Mouse (Mus musculus): ENCODE measurements around the gene Gm17660. TPM values are rescaled to one million over a fixed set of nuclear protein-coding genes. Genes with fewer than 3 reads are reported as not detected.

The Gm17660 gene
- polyA plus RNA-seq, 1 experiment: not detected

DNA sequence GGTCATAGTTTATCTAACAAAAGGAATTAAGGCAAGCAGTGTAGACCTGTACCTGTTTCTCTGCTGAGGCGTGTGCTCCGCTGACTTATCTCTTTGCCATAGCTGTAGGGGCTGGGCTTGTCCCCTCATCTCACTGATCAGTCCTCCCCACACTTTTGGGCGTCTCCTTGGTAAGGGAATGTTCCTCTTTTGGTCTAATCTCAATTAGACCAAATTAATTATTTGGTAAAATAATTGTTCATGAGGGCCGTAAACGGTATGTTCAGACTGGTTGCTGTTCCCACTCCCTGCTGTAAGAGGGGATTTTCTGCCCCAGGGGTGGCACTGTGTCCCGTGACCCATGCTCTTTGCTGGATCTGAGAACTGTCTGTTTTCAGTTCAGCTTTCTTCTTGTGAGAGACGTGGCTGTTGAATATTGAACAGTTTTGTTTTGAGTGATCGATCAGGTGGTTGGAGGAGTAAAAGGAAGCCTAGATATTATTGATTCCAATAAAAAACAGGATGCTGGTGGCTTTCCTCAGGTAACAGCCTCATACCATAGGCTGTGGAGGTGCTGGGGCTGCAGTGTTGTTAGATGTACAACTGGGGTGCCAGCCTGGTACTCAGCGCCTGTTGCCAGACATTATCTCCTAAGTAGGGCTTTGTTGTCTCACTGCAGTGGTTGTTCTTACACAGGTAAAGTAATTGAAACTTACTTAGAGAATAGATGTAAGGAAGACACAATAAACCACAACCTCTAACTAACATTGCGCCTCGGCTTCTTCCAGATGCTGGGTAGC is 14.4 kb downstream of the Gm17660 start:
- Histone ChIP-seq H3K4me3 (ENCODE audit: insufficient read depth, low read length) (no peak overlapping the region), H3K27ac (ENCODE audit: insufficient read depth, low read length) (no peak overlapping the region), H3K4me1 (ENCODE audit: control insufficient read depth, insufficient read depth, low read length) (peaks cover 2% of the 10 kb centered on the region)
- TF ChIP-seq CTCF (IDR thresholded peaks at IDR 0.05; ENCODE audit: extremely low read depth, insufficient read depth, low read length) (no peak), POLR2A (IDR thresholded peaks at IDR 0.05; ENCODE audit: extremely low read depth, insufficient read depth, low read length) (no peak)

DNA sequence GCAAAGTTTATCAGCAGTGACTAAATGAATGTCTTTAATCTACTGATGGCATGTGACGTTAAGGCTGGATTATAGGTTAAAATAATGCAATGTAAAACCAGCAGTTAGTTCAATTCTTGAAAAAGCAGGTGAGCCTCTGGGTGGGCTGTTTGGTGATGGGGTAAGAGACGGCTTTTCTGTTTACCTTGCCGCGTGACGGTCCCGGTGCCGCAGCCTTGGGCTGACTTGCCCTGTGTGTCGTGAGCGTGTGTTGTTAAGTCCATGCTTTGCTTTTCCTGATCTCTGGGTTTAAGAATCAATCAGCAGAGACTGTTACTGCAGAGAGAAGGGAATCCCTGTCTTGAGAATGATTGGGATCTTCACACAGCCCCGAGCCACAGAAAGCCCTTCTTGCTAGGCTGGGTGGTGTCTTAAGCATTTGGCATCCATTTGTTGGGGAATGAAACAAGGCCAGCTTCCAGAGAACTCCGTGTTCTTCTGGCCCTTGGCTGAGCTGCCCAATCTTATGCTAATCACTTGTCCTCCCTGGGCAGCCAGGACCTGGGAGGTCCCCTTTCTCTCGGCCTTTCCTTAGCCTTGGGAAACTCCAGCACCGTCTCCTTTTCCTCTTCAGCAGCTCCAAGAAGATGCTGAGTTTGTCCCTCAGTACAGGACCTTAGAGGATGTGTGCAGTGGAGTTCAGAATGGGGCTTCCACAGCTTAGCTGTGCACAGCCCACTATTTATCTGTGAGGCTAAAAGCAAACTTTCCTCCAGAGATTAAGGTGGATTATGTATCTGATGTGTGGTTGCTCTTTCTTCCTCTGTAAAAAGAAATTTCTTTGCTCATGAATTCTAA is 15.3 kb downstream of the Gm17660 start:
- Histone ChIP-seq H3K27ac (ENCODE audit: insufficient read depth, low read length) (peak overlapping the region; percentile 50; the same call in 1 of the 2 replicates), H3K4me1 (ENCODE audit: control insufficient read depth, insufficient read depth, low read length) (peaks cover 2% of the 10 kb centered on the region), H3K4me3 (ENCODE audit: insufficient read depth, low read length) (no peak overlapping the region)
- TF ChIP-seq CTCF (IDR thresholded peaks at IDR 0.05; ENCODE audit: extremely low read depth, insufficient read depth, low read length) (no peak), POLR2A (IDR thresholded peaks at IDR 0.05; ENCODE audit: extremely low read depth, insufficient read depth, low read length) (no peak)

DNA sequence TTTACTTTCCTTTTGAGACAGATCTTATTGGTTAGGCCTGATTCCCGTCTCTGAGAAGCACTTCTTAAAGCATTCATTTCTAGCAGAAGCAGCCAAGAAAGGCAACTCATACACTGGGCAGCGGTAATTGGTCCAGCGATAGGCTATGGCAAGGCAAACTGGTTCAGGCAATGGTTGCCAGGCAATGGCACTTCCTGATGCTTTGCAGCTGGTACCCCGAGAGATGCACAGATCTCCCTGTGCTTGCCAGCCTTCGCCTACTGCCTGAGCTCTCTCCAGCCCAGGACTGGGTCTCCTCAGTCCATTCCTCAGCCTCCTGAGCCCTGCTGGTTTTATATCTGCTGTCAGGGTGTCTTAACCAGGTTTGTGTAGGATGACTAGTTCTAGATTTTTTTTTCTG is 17.0 kb downstream of the Gm17660 start:
- H3K4me1 ChIP-seq (ENCODE audit: control insufficient read depth, insufficient read depth, low read length): peaks cover 2% of the 10 kb centered on the region
- no peak for TF ChIP-seq CTCF (IDR thresholded peaks at IDR 0.05; ENCODE audit: extremely low read depth, insufficient read depth, low read length)
- TF ChIP-seq POLR2A (IDR thresholded peaks at IDR 0.05; ENCODE audit: extremely low read depth, insufficient read depth, low read length): 0 out of 2 replicates have a peak, but pooled peaks have one; percentile 25
- no peak overlapping the region for H3K27ac ChIP-seq (ENCODE audit: insufficient read depth, low read length)
- no peak overlapping the region for H3K4me3 ChIP-seq (ENCODE audit: insufficient read depth, low read length)

DNA sequence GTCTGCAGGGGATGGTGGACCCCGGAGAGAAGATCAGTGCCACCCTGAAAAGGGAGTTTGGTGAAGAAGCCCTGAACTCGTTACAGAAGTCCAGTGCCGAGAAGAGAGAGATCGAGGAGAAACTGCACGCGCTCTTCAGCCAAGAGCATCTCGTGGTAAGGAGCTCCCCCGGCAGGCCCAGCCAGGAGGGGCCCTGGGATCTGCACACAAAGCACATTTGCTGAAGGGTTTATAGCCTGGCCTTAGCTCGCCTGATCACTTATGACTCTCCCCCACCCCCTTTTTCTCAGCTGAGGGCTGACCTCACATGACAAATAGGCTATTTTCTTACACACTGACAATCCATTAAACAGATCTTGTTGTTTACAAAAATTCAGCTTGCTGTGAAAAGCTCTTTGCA is 17.8 kb downstream of the Gm17660 start:
- TF ChIP-seq CTCF (IDR thresholded peaks at IDR 0.05; ENCODE audit: extremely low read depth, insufficient read depth, low read length): no peak
- TF ChIP-seq POLR2A (IDR thresholded peaks at IDR 0.05; ENCODE audit: extremely low read depth, insufficient read depth, low read length): no peak
- peaks cover 2% of the 10 kb centered on the region for H3K4me1 ChIP-seq (ENCODE audit: control insufficient read depth, insufficient read depth, low read length)
- H3K27ac ChIP-seq (ENCODE audit: insufficient read depth, low read length): peak overlapping the region; percentile 81
- no peak overlapping the region for H3K4me3 ChIP-seq (ENCODE audit: insufficient read depth, low read length)

DNA sequence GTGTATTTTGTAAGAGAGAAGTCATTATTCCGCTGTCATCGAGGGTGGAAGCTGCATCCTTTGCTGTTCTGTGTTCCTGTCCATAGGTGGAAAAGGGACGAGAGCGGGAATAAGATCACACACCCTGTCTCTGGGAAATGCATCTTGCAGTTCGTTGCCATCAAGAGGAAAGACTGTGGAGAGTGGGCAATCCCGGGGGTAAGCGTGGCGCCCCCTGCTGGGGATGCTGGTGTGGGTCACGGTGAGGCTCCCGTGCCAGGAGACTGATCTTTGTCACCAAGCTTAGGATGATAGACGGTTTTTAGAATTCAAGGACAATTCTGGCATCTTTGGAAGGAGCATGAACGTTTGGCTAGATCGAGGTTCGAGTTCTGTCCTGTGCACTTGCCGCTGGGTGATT is 19.4 kb downstream of the Gm17660 start:
- Histone ChIP-seq H3K4me1 (ENCODE audit: control insufficient read depth, insufficient read depth, low read length) (peaks cover 2% of the 10 kb centered on the region), H3K4me3 (ENCODE audit: insufficient read depth, low read length) (no peak overlapping the region), H3K27ac (ENCODE audit: insufficient read depth, low read length) (no peak overlapping the region)
- TF ChIP-seq POLR2A (IDR thresholded peaks at IDR 0.05; ENCODE audit: extremely low read depth, insufficient read depth, low read length) (no peak), CTCF (IDR thresholded peaks at IDR 0.05; ENCODE audit: extremely low read depth, insufficient read depth, low read length) (peak; percentile 42)

DNA sequence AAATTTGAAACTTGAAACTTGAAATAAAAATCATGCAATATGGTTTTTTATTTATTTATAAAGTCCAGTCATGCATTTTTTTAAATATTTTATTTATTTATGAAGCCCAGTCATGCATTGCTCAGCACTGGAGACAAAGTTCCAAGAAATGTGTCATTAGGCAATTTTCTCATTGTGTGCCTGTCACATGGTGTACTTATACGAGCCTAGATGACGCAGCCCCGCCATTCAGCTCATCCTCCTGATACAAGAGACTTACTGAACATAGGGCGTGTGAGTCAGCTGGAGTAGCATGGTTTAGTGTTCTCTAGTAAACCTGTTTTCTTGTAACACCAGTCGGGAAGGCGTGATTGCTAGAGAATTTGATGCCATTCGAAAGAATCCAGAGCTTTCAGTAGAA is 21.1 kb downstream of the Gm17660 start:
- TF ChIP-seq POLR2A (IDR thresholded peaks at IDR 0.05; ENCODE audit: extremely low read depth, insufficient read depth, low read length) (no peak), CTCF (IDR thresholded peaks at IDR 0.05; ENCODE audit: extremely low read depth, insufficient read depth, low read length) (no peak)
- H3K4me1 ChIP-seq (ENCODE audit: control insufficient read depth, insufficient read depth, low read length): peaks cover 2% of the 10 kb centered on the region
- no peak overlapping the region for H3K4me3 ChIP-seq (ENCODE audit: insufficient read depth, low read length)
- H3K27ac ChIP-seq (ENCODE audit: insufficient read depth, low read length): no peak overlapping the region

DNA sequence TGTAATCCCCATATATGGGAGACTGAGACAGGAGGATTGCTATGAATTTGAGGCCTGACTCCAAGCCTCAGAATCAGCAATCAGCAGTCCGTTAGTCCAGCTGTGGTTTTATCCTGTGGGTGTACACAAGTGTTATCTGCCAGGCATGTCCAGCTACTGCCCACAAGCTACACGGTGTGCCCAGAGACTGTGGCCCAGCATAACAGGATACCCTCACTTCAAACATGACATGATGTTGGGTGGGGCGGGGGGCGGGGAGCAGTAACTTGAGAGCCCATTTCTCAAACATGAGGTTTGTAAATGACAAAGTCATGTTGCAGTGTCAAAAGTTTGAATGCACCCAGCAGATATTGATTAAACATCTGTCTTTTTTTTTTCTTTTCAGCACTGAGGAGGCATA is 21.6 kb downstream of the Gm17660 start:
- TF ChIP-seq POLR2A (IDR thresholded peaks at IDR 0.05; ENCODE audit: extremely low read depth, insufficient read depth, low read length) (no peak), CTCF (IDR thresholded peaks at IDR 0.05; ENCODE audit: extremely low read depth, insufficient read depth, low read length) (no peak)
- Histone ChIP-seq H3K4me3 (ENCODE audit: insufficient read depth, low read length) (no peak overlapping the region), H3K27ac (ENCODE audit: insufficient read depth, low read length) (no peak overlapping the region), H3K4me1 (ENCODE audit: control insufficient read depth, insufficient read depth, low read length) (peaks cover 2% of the 10 kb centered on the region; the same call in 1 of the 2 replicates)

DNA sequence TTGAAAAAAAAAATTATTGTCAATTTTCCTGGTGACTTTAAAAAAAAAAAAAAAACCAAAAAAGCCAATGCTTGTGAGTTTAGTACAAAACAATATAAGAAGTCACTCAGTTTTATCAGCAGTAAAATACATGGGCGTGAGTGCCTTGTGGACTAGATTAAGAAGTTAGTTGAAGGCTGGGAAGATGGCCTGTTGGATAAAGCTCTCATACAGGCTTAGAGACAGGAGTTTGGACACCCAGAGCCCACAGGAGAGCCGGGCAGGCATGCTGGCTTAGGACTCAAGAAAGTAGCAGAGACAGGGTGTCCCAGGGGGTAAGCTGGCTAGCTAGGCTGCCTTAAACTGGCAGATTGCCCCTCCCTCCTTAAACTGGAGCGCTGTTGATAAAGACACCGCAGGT is 22.5 kb downstream of the Gm17660 start:
- Histone ChIP-seq H3K4me3 (ENCODE audit: insufficient read depth, low read length) (no peak overlapping the region), H3K27ac (ENCODE audit: insufficient read depth, low read length) (no peak overlapping the region), H3K4me1 (ENCODE audit: control insufficient read depth, insufficient read depth, low read length) (no peaks in the 10 kb centered on the region)
- no peak for TF ChIP-seq POLR2A (IDR thresholded peaks at IDR 0.05; ENCODE audit: extremely low read depth, insufficient read depth, low read length)
- no peak for TF ChIP-seq CTCF (IDR thresholded peaks at IDR 0.05; ENCODE audit: extremely low read depth, insufficient read depth, low read length)

DNA sequence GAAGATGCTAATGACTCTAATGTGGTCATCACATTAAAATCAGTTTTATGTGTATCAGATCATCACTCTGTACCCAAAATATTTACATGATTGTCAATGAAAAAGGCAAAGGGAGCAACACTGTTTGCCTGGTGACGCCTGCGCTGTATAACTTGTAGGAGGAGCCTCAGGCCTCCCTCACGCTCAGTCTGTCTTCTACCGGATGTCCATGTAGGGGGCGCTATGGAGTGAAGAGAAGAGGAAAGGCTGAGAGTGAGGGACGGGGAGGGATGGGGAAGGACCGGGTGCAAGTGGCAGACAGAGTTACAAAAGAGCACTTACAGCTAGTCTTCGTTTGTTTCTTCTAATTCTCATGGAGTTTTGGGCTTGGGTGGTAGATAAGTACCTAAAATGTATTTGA is 24.5 kb downstream of the Gm17660 start:
- peak; percentile 32 for TF ChIP-seq CTCF (IDR thresholded peaks at IDR 0.05; ENCODE audit: extremely low read depth, insufficient read depth, low read length)
- TF ChIP-seq POLR2A (IDR thresholded peaks at IDR 0.05; ENCODE audit: extremely low read depth, insufficient read depth, low read length): no peak
- Histone ChIP-seq H3K4me3 (ENCODE audit: insufficient read depth, low read length) (no peak overlapping the region), H3K4me1 (ENCODE audit: control insufficient read depth, insufficient read depth, low read length) (peaks cover 1% of the 10 kb centered on the region; the same call in 1 of the 2 replicates), H3K27ac (ENCODE audit: insufficient read depth, low read length) (no peak overlapping the region)
